Comparison of ENCODE assay signal across 8 mouse cellular contexts in genomic region chr17:57248201-57248699, GRCm38 (mm10). TPM values are rescaled to one million over a fixed set of nuclear protein-coding genes. Genes with fewer than 3 reads are reported as not detected.
DNase-seq lines count a peak whose midpoint lies in the region; ATAC-seq and TF ChIP-seq lines count a peak whose summit lies in the region.

Gene Gpr108 (minus strand): TSS chr17:57248446.

- peak within 1 kb of the TSS; percentile 68 for H3K9ac ChIP-seq in embryonic facial prominence, embryonic 15.5 days
- H3K9ac ChIP-seq in limb, embryonic 14.5 days (ENCODE audit: low read depth, low read length, severe bottlenecking), result peak within 1 kb of the TSS; percentile 77
- peak within 1 kb of the TSS; percentile 73 for H3K9ac ChIP-seq in midbrain, postnatal 0 days (replicated peaks; ENCODE audit: low read length, poor library complexity, severe bottlenecking)

- under 1% methylated on average over 12 of the region's 12 CpGs for WGBS in bone marrow, adult 2 months
- WGBS in embryonic facial prominence, embryonic 15.5 days, result under 1% methylated on average over 12 of the region's 12 CpGs
- under 1% methylated on average over 12 of the region's 12 CpGs for WGBS in limb, embryonic 14.5 days
- under 1% methylated on average over 12 of the region's 12 CpGs for WGBS in midbrain, postnatal 0 days

- no peaks in the 10 kb centered on the region for H3K27me3 ChIP-seq in embryonic facial prominence, embryonic 15.5 days
- no peaks in the 10 kb centered on the region for H3K27me3 ChIP-seq in limb, embryonic 14.5 days (ENCODE audit: control insufficient read depth, insufficient read depth, low read length)
- H3K27me3 ChIP-seq in midbrain, postnatal 0 days (ENCODE audit: insufficient read depth, low read length), result peaks cover 8% of the 10 kb centered on the region; the same call in 1 of the 2 replicates

- H3K4me2 ChIP-seq in embryonic facial prominence, embryonic 15.5 days (replicated peaks), result peak within 1 kb of the TSS; percentile 84
- H3K4me2 ChIP-seq in limb, embryonic 14.5 days (replicated peaks; ENCODE audit: low read depth, low read length, severe bottlenecking), result peak within 1 kb of the TSS; percentile 86
- peak within 1 kb of the TSS; percentile 98 for H3K4me2 ChIP-seq in midbrain, postnatal 0 days (ENCODE audit: low read depth, low read length, poor library complexity, severe bottlenecking)

- no peak for TF ChIP-seq POLR2A in bone marrow, adult 2 months (IDR thresholded peaks at IDR 0.05; ENCODE audit: borderline replicate concordance, control insufficient read depth, low read depth, low read length)
- TF ChIP-seq POLR2A in limb, embryonic 14.5 days (IDR thresholded peaks at IDR 0.05; ENCODE audit: borderline replicate concordance, extremely low read depth, insufficient read depth, insufficient read length), result 0 out of 2 replicates have a peak, but pooled peaks have one; percentile 15

- ATAC-seq in embryonic facial prominence, embryonic 15.5 days (ENCODE audit: insufficient number of reproducible peaks, low FRiP score, low TSS enrichment, low read depth), result peak; percentile 48
- peak; percentile 48 for ATAC-seq in limb, embryonic 14.5 days (ENCODE audit: low FRiP score, low read depth)
- peak; percentile 75 for ATAC-seq in midbrain, postnatal 0 days (ENCODE audit: low FRiP score)

- peak within 1 kb of the TSS; percentile 95 for H3K4me3 ChIP-seq in bone marrow, adult 2 months (replicated peaks; ENCODE audit: control insufficient read depth, low read depth, low read length)
- peak within 1 kb of the TSS; percentile 80 for H3K4me3 ChIP-seq in embryonic facial prominence, embryonic 15.5 days (replicated peaks)
- peak within 1 kb of the TSS; percentile 70 for H3K4me3 ChIP-seq in limb, embryonic 14.5 days (replicated peaks; ENCODE audit: low read length)
- peak within 1 kb of the TSS; percentile 57 for H3K4me3 ChIP-seq in midbrain, postnatal 0 days (ENCODE audit: low read depth, low read length)

- peak; percentile 90 for TF ChIP-seq CTCF in bone marrow, adult 2 months (IDR thresholded peaks at IDR 0.05; ENCODE audit: control insufficient read depth, insufficient read depth, low read length)
- TF ChIP-seq CTCF in midbrain, postnatal 0 days (IDR thresholded peaks at IDR 0.05), result peak; percentile 88

- H3K9me3 ChIP-seq in embryonic facial prominence, embryonic 15.5 days (replicated peaks), result no peaks in the 10 kb centered on the region
- H3K9me3 ChIP-seq in limb, embryonic 14.5 days (ENCODE audit: control insufficient read depth, low read length), result no peaks in the 10 kb centered on the region
- H3K9me3 ChIP-seq in midbrain, postnatal 0 days (ENCODE audit: low read length), result no peaks in the 10 kb centered on the region

- H3K4me1 ChIP-seq in bone marrow, adult 2 months (ENCODE audit: control insufficient read depth, insufficient read depth, low read length), result peaks cover 5% of the 10 kb centered on the region; the same call in 1 of the 2 replicates
- H3K4me1 ChIP-seq in embryonic facial prominence, embryonic 15.5 days, result peaks cover 27% of the 10 kb centered on the region
- peaks cover 16% of the 10 kb centered on the region for H3K4me1 ChIP-seq in limb, embryonic 14.5 days (ENCODE audit: control insufficient read depth, insufficient read depth, low read length)
- H3K4me1 ChIP-seq in midbrain, postnatal 0 days (ENCODE audit: insufficient read depth, low read length), result peaks cover 14% of the 10 kb centered on the region; the same call in 1 of the 2 replicates

- peak; percentile 95 for DNase-seq in A20 (ENCODE audit: low read depth, low spot score)
- peak; percentile 88 for DNase-seq in heart, adult 8-10 months (ENCODE audit: low spot score)
- peak; percentile 94 for DNase-seq in kidney, adult 9 months
- DNase-seq in limb, embryonic 14.5 days (ENCODE audit: low spot score), result peak; percentile 92
- peak; percentile 94 for DNase-seq in midbrain, postnatal 0 days (ENCODE audit: low spot score)
- DNase-seq in spleen, postnatal 14 days (ENCODE audit: low spot score in 2 of 2), result peak; percentile 70 to 74

- H3K36me3 ChIP-seq in embryonic facial prominence, embryonic 15.5 days, result peaks cover 15% of the 10 kb centered on the region
- peaks cover 8% of the 10 kb centered on the region; the same call in 1 of the 2 replicates for H3K36me3 ChIP-seq in limb, embryonic 14.5 days (ENCODE audit: control insufficient read depth, insufficient read depth, low read length)
- no peaks in the 10 kb centered on the region for H3K36me3 ChIP-seq in midbrain, postnatal 0 days (ENCODE audit: insufficient read depth, low read length)

- peak within 1 kb of the TSS; percentile 71 for H3K27ac ChIP-seq in bone marrow, adult 2 months (ENCODE audit: control insufficient read depth, insufficient read depth, low read depth, low read length, poor library complexity)
- H3K27ac ChIP-seq in embryonic facial prominence, embryonic 15.5 days (replicated peaks), result peak within 1 kb of the TSS; percentile 97
- H3K27ac ChIP-seq in limb, embryonic 14.5 days (replicated peaks; ENCODE audit: low read depth, low read length), result peak within 1 kb of the TSS; percentile 96
- H3K27ac ChIP-seq in midbrain, postnatal 0 days (ENCODE audit: low read depth, low read length), result peak within 1 kb of the TSS; percentile 93

RNA-seq across cellular contexts. Expression of gene Gpr108, which starts in this region (rescaled TPM):
- 15.7 and 37.5 TPM in 2 replicates for polyA plus RNA-seq in bone marrow, adult 2 months (2011; ENCODE audit: insufficient read depth, insufficient read length, low replicate concordance, missing spikeins)
- 39.4 and 41.7 TPM in 2 replicates for polyA plus RNA-seq in embryonic facial prominence, embryonic 15.5 days (2015; fragmentation: Nextera tagmentation; extraction: Ambion mirVana)
- 10 to 100 TPM; 29.1 to 35.0 (median 31.0) TPM for total RNA-seq in heart, adult 8-10 months (2022)
- 36.4 and 42.7 TPM in 2 replicates for polyA plus RNA-seq in limb, embryonic 14.5 days (2012; rRNA removed)
- polyA plus RNA-seq in limb, embryonic 14.5 days (2014; fragmentation: Nextera tagmentation; extraction: Ambion mirVana), result 39.6 and 40.8 TPM in 2 replicates
- total RNA-seq in midbrain, postnatal 0 days (2014; rRNA removed), result 19.2 and 20.9 TPM in 2 replicates
- polyA plus RNA-seq in midbrain, postnatal 0 days (2015; fragmentation: Nextera tagmentation; extraction: Ambion mirVana), result 22.6 and 23.1 TPM in 2 replicates

Comparison
In these comparisons a context has a peak if more than half of its experiments do, and no peak if none do; other contexts are left out.
1. Peak in every context shown above with its lines: DNase-seq, ATAC-seq, H3K4me3 ChIP-seq and H3K27ac ChIP-seq.